Mouse (Mus musculus) embryonic facial prominence, embryonic 14.5 days (tissue): ENCODE measurements around the gene Vps51. TPM values are rescaled to one million over a fixed set of nuclear protein-coding genes. Genes with fewer than 3 reads are reported as not detected.

Experiments used
- ATAC-seq: fragments of 200-750 bp; cut with Nextera tagmentation; 2 replicates; pipeline ENCODE4 v1.8.0; 2017; ENCODE audit warnings: low read depth, moderate number of reproducible peaks, moderate TSS enrichment
- DNase-seq: peaks from one replicate; pipeline ENCODE4 v3.0.0-alpha.2; 2015; ENCODE audit warnings: low spot score
- H3K27ac ChIP-seq: fragments of 300-500 bp; sonication (generic); replicated peaks from 2 replicates; pipeline ENCODE4 v1.5.1; 2014; ENCODE audit warnings: low read depth, mild to moderate bottlenecking, low read length, moderate library complexity
- H3K27me3 ChIP-seq: fragments of 300-500 bp; sonication (generic); replicated peaks from 2 replicates; pipeline ENCODE4 v1.6.1; 2014; ENCODE audit warnings: low read length; ENCODE audit not compliant: control insufficient read depth, insufficient read depth
- H3K36me3 ChIP-seq: fragments of 300-500 bp; sonication (generic); 2 replicates; pipeline ENCODE4 v1.6.1; 2014; ENCODE audit warnings: low read length, mixed read lengths; ENCODE audit not compliant: control insufficient read depth, insufficient read depth
- H3K4me1 ChIP-seq: fragments of 300-500 bp; sonication (generic); 2 replicates; pipeline ENCODE4 v1.6.1; 2014; ENCODE audit warnings: antibody characterized with exemption, low read length; ENCODE audit not compliant: control insufficient read depth, insufficient read depth
- H3K4me2 ChIP-seq: fragments of 300-500 bp; sonication (generic); 2 replicates; pipeline ENCODE4 v1.6.1; 2014; ENCODE audit warnings: low read depth, mild to moderate bottlenecking, low read length, moderate library complexity, mixed read lengths
- H3K4me3 ChIP-seq: fragments of 300-500 bp; sonication (generic); 2 replicates; pipeline ENCODE4 v1.5.1; 2014; ENCODE audit warnings: low read depth, mild to moderate bottlenecking, low read length
- H3K9ac ChIP-seq: fragments of 300-500 bp; sonication (generic); 2 replicates; pipeline ENCODE4 v1.6.1; 2014; ENCODE audit warnings: low read depth, mild to moderate bottlenecking, low read length, moderate library complexity, mixed read lengths
- H3K9me3 ChIP-seq: fragments of 300-500 bp; sonication (generic); 2 replicates; pipeline ENCODE4 v1.6.1; 2016; ENCODE audit warnings: low read length; ENCODE audit not compliant: control insufficient read depth
- WGBS: fragments of 180-500 bp; shearing (Covaris S2); extraction: QIAGEN DNeasy Blood & Tissue Kit; methylation state at CpG from one replicate; pipeline ENCODE4 v1.1.7; 2014; 5-methylcytosine and 5-hydroxymethylcytosine counted together
- polyA plus RNA-seq: library from polyadenylated mRNA; unstranded; fragments of >200 nt; fragmentation: Nextera tagmentation; extraction: Ambion mirVana; gene quantifications from 2 replicates; pipeline ENCODE4 v1.2.1, GENCODE M21; 2014

Vps51 gene
- polyA plus RNA-seq, 1 experiment from 2014 or later, result 52.0 TPM

- no peaks in the 10 kb centered on the region for H3K27me3 ChIP-seq
- DNase-seq, result no peak
- ATAC-seq, result no peak
- no peak overlapping the region for H3K9ac ChIP-seq
- no peak overlapping the region for H3K4me2 ChIP-seq
- peaks cover 49% of the 10 kb centered on the region for H3K36me3 ChIP-seq
- H3K4me3 ChIP-seq, result no peak overlapping the region
- H3K4me1 ChIP-seq, result peaks cover 3% of the 10 kb centered on the region
- WGBS, result 93% methylated on average over 12 of the region's 13 CpGs
- H3K27ac ChIP-seq, result no peak overlapping the region
- no peaks in the 10 kb centered on the region for H3K9me3 ChIP-seq
Measured at GRCm38 (mm10) chr19:6088841-6089240, 11.8 kb upstream of the Vps51 start.

- ATAC-seq (peak; percentile 71), DNase-seq (peak; percentile 85)
- peak overlapping the region; percentile 57 for H3K27ac ChIP-seq
- peak overlapping the region; percentile 75 for H3K9ac ChIP-seq
- peak overlapping the region; percentile 73 for H3K4me3 ChIP-seq
- under 1% methylated on average over 17 of the region's 17 CpGs for WGBS
- no peaks in the 10 kb centered on the region for H3K9me3 ChIP-seq
- no peaks in the 10 kb centered on the region for H3K27me3 ChIP-seq
- H3K36me3 ChIP-seq, result peaks cover 44% of the 10 kb centered on the region
- H3K4me1 ChIP-seq, result peaks cover 6% of the 10 kb centered on the region
- peak overlapping the region; percentile 88 for H3K4me2 ChIP-seq
Measured at GRCm38 (mm10) chr19:6085417-6085879, 8.4 kb upstream of the Vps51 start.

- ATAC-seq, result peak; percentile 91
- Histone ChIP-seq H3K4me1 (peaks cover 6% of the 10 kb centered on the region), H3K9me3 (no peaks in the 10 kb centered on the region), H3K27ac (peak within 1 kb of the TSS; percentile 66), H3K4me3 (peak within 1 kb of the TSS; percentile 73), H3K9ac (peak within 1 kb of the TSS; percentile 75), H3K27me3 (no peaks in the 10 kb centered on the region), H3K4me2 (peak within 1 kb of the TSS; percentile 88), H3K36me3 (peaks cover 44% of the 10 kb centered on the region)
- WGBS, result under 1% methylated on average over 46 of the region's 58 CpGs
- peak; percentile 99 for DNase-seq
Measured at GRCm38 (mm10) chr19:6084478-6085248, 7.6 kb upstream of the Vps51 start, which contains the start of the genes Zfpl1 and Cdca5. TSS of gene Zfpl1 (minus strand) at chr19:6084956. TSS of gene Cdca5 (plus strand) at chr19:6084983.

GRCm38 (mm10) chr19:6082156-6082555 is 5.1 kb upstream of the Vps51 start, which contains the start of gene Gm28374:
TSS of gene Gm28374 (minus strand) at chr19:6082256.
- Histone ChIP-seq H3K27ac (no peak within 1 kb of the TSS), H3K4me2 (no peak within 1 kb of the TSS), H3K9me3 (no peaks in the 10 kb centered on the region), H3K4me3 (no peak within 1 kb of the TSS), H3K27me3 (no peaks in the 10 kb centered on the region), H3K9ac (no peak within 1 kb of the TSS), H3K36me3 (peaks cover 32% of the 10 kb centered on the region), H3K4me1 (peaks cover 6% of the 10 kb centered on the region)
- ATAC-seq (no peak), DNase-seq (no peak)
- 89% methylated on average over 8 of the region's 9 CpGs for WGBS

- DNase-seq (no peak), ATAC-seq (no peak)
- no peak within 1 kb of the TSS for H3K4me2 ChIP-seq
- no peak within 1 kb of the TSS for H3K9ac ChIP-seq
- H3K36me3 ChIP-seq, result peaks cover 28% of the 10 kb centered on the region
- WGBS, result 94% methylated on average over 12 of the region's 12 CpGs
- H3K9me3 ChIP-seq, result no peaks in the 10 kb centered on the region
- no peak within 1 kb of the TSS for H3K4me3 ChIP-seq
- peaks cover 13% of the 10 kb centered on the region for H3K4me1 ChIP-seq
- H3K27ac ChIP-seq, result no peak within 1 kb of the TSS
- no peaks in the 10 kb centered on the region for H3K27me3 ChIP-seq
Measured at GRCm38 (mm10) chr19:6079983-6080480, 3.0 kb upstream of the Vps51 start, which contains the start of gene Tmem262. TSS of gene Tmem262 (plus strand) at chr19:6080033.

GRCm38 (mm10) chr19:6073889-6074288 is 3.1 kb downstream of the Vps51 start:
- no peak overlapping the region for H3K9ac ChIP-seq
- 92% methylated on average over 5 of the region's 5 CpGs for WGBS
- H3K4me3 ChIP-seq, result no peak overlapping the region
- H3K36me3 ChIP-seq, result peaks cover 47% of the 10 kb centered on the region
- ATAC-seq, result no peak
- peaks cover 7% of the 10 kb centered on the region; the same call in 1 of the 2 replicates for H3K4me1 ChIP-seq
- no peak overlapping the region for H3K27ac ChIP-seq
- no peaks in the 10 kb centered on the region for H3K9me3 ChIP-seq
- H3K27me3 ChIP-seq, result no peaks in the 10 kb centered on the region
- H3K4me2 ChIP-seq, result no peak overlapping the region
- DNase-seq, result no peak

GRCm38 (mm10) chr19:6071261-6071660 is 5.8 kb downstream of the Vps51 start:
- no peak overlapping the region for H3K9ac ChIP-seq
- no peaks in the 10 kb centered on the region for H3K27me3 ChIP-seq
- H3K27ac ChIP-seq, result no peak overlapping the region
- H3K9me3 ChIP-seq, result no peaks in the 10 kb centered on the region
- H3K36me3 ChIP-seq, result peaks cover 51% of the 10 kb centered on the region
- no peak overlapping the region for H3K4me3 ChIP-seq
- no peak for ATAC-seq
- no peak overlapping the region for H3K4me2 ChIP-seq
- DNase-seq, result no peak
- 94% methylated on average over 19 of the region's 19 CpGs for WGBS
- peaks cover 17% of the 10 kb centered on the region; the same call in 1 of the 2 replicates for H3K4me1 ChIP-seq

GRCm38 (mm10) chr19:6070571-6071250 is 6.3 kb downstream of the Vps51 start:
- H3K9me3 ChIP-seq, result no peaks in the 10 kb centered on the region
- H3K4me3 ChIP-seq, result no peak overlapping the region
- DNase-seq (no peak), ATAC-seq (no peak)
- WGBS, result 87% methylated on average over 28 of the region's 31 CpGs
- no peaks in the 10 kb centered on the region for H3K27me3 ChIP-seq
- peaks cover 12% of the 10 kb centered on the region; the same call in 1 of the 2 replicates for H3K4me1 ChIP-seq
- no peak overlapping the region for H3K9ac ChIP-seq
- peaks cover 51% of the 10 kb centered on the region for H3K36me3 ChIP-seq
- no peak overlapping the region for H3K27ac ChIP-seq
- no peak overlapping the region for H3K4me2 ChIP-seq
